Mouse (Mus musculus) mouse trophoblast stem cell (cell line): Measurements from ENCODE around the gene Gm29609.

Source experiments
- in situ Hi-C, 2 experiments: fragments of 300-500 bp; cut with MseI, MboI; formaldehyde crosslinking; loops; 2 replicates in 1 of 2; 3 replicates in 1 of 2; pipeline ENCODE4 v1.15.1; 2025

The Gm29609 gene

GRCm38 (mm10) chr5:31179766-31180630 is at the start of gene Gm29609, which contains the start of gene Gtf3c2:
TSS of gene Gm29609 (minus strand) at chr5:31179911.
TSS of gene Gtf3c2 (minus strand) at chr5:31180144.
- in situ Hi-C loops: no loop called here

- in situ Hi-C loops: no loop called here
Measured at GRCm38 (mm10) chr5:31226641-31227040, 46.9 kb upstream of the Gm29609 start.

DNA sequence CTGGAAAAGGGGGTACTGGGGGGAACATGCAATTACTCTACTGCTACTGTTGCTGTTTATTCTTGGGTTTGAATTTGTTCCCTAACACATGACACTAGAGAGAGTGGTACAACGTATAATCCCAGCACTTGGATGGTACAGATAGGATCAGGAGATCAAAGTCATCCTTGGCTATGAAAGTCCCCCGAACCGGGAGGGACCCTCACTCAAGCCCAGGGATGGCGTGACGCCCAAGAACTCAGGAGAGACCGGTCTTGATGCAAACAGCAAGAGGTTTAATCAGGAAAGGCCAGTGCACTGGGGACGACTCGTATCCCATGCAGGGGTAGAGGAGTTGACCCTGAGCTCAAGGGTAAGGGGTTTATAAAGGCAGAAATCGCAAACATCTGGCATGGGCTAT is 43.0 kb upstream of the Gm29609 start:
- in situ Hi-C loops: no loop called here

DNA sequence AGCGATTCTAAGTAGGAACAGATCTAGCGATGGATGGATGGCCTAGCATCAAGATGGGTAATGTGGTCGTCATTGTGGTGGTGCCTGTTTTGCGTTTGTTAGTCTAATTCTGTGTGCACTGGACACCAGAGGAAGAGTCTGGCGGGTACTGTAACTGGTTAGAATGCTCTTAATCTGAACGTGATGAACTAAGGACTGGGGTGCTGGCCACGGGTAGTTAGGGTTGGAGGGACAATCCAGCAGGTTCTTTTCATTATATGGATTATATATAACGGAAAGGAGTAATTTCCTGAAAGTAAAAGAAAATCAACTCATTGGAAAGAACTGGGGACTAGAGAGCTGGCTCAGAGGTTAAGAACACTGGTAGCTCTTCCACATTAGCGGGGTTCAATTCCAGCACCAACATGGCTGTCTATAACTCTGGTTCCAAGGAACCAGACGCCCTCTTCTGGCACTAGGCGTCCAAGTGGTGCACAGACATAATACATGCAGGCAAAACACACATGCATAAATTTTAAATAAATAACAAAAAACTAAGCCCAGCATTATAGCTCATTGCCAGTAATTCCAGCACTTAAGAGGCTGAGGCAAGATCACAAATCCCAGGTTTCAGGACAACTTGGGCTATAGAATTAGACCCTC is 41.7 kb upstream of the Gm29609 start:
- in situ Hi-C loops: no loop called here

DNA sequence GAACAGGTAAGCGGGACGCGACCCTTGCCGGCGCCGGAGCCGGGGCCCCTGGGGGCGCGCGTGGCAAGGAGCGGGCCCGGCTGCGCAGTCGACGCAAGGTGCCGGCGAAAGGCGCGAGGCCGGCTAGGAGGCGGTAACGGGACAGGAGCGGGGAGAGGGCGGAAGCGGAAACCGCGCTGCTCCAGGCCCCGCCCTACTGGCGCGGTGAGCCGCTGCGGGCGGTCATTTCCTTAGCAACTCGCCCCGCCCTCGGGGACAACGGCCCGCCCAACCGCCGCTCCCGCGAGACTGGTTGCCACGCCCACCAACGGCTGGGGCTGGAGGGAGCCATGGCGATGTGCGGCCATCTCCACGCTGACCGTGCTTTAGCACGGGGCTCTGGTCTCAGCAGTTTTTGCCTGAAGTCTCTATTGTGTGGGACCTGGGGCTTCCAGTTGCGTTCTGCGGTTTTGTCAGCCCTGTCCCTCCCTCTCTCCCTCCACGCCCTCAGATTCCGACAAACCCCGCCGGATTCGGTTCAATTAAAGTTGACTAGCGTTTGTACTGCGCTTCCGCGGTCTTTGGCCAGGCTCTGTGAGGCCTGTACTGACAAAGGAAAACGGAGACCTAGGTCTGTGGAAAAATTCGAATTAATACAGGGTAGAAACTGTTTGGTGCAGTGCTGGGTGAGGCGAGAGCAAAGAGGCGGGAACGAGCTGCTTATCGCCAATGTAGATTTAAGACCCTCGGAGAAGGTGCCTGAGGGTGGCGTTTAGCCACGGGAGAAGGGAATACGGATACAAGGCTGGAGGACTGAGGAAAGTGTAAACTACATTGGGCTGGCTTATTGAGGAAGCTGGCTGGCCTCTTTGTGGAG is 41.0 kb upstream of the Gm29609 start, which contains the start of gene Ppm1g:
TSS of gene Ppm1g (minus strand) at position 240 of the 856 bp plus-strand sequence.
- in situ Hi-C loops: no loop called here

- in situ Hi-C loops: loop anchor here in 1 of 2 experiments (10.0 kb wide), 1 partner anchor 105 kb away; no protein-coding TSS in a partner anchor
Measured at GRCm38 (mm10) chr5:31219911-31220447, 40.3 kb upstream of the Gm29609 start.

GRCm38 (mm10) chr5:31219474-31219873 is 39.8 kb upstream of the Gm29609 start:
- in situ Hi-C loops: loop anchor here in 1 of 2 experiments (10.0 kb wide), 1 partner anchor 105 kb away; no protein-coding TSS in a partner anchor

DNA sequence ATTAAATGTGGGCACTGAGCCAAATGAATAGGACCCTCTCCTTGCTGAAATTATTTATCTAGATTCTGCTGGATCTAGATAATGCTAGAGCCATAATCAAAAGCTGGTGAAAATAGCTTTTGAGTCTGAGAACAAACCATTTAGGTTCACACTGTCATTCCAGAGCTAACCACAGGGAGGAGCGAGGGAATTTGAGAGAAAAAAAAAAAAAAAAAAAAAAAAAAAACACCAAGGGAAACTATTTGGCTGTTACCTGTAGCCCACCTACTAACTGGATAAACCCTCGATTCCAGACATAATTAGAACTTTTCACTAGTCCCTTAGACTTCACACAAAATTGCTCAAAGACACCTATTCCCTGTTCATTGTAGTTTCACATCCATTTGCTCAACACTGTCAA is 39.4 kb upstream of the Gm29609 start:
- in situ Hi-C loops: loop anchor here in 1 of 2 experiments (10.0 kb wide), 1 partner anchor 106 kb away; no protein-coding TSS in a partner anchor

DNA sequence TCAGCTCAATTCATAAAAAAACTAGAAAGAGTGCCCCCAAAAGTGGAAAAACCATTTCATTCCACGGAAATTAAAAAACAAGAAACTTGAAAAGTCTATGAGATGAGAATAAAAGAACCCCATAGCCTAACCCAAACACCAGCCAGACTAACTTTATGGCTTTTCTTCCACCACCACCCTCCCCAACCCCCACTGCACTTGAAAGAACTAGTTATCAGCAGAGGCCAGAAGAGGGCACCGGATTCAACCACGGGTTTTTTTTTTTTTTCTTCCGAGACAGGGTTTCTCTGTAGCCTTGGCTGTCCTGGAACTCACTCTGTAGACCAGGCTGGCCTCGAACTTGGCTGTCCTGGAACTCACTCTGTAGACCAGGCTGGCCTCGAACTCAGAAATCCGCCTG is 38.6 kb upstream of the Gm29609 start:
- in situ Hi-C loops: loop anchor here in 1 of 2 experiments (10.0 kb wide), 1 partner anchor 107 kb away; no protein-coding TSS in a partner anchor

DNA sequence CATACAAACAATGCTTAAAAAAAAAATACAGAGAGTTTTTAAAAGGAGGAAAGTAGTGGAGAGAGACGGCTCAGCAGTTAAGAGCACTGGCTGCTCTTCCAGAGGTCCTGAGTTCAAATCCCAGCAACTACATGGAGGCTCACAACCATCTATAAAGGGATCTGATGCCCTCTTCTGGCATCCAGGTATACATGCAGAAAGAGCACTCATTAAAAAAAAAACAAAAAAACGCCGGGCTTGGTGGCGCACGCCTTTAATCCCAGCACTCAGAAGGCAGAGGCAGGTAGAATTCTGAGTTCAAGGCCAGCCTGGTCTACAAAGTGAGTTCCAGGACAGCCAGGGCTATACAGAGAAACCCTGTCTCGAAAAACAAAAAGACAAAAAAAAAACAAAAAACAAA is 36.8 kb upstream of the Gm29609 start:
- in situ Hi-C loops: loop anchor here in 1 of 2 experiments (10.0 kb wide), 1 partner anchor 108 kb away; no protein-coding TSS in a partner anchor

DNA sequence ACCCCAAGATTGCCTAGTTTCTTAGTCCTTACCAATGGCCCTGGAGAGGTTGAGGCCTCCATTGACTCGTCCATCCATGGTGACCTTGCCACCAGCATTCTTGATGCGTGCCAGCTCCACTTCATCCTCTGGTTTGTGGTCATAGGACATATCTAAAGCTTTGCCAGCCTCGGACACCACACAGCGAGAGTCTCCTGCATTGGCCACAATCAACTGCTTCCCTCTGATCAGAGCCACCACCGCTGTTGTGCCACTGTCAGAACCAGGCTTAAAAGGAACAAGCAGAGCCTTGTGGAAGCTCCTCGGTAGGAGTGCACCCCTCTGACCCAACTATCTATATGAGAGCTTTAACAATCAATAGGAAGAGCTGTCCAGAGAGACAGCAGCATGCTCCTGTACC is 24.7 kb upstream of the Gm29609 start:
- in situ Hi-C loops: no loop called here

- in situ Hi-C loops: no loop called here
Measured at GRCm38 (mm10) chr5:31203866-31204265, 24.2 kb upstream of the Gm29609 start.

DNA sequence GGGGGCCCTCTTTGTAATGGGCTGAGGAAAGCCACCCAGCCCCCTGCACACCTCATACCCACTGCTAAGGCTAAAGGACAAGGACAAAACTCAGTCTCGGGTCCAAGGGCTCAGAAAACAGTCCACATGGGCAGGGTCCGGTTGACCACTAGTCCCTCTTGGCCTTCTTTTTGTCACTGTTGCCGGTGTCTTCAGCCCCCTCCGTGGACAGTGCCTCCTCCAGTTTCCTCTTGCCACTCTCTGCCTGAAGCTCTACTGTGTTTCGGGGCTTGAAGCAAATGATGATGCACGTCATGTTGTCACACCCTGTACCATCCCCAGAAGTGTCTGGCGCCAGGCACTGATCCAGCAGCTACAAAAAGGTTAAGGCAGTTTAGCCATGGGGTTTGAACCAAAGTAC is 23.2 kb upstream of the Gm29609 start:
- in situ Hi-C loops: no loop called here

DNA sequence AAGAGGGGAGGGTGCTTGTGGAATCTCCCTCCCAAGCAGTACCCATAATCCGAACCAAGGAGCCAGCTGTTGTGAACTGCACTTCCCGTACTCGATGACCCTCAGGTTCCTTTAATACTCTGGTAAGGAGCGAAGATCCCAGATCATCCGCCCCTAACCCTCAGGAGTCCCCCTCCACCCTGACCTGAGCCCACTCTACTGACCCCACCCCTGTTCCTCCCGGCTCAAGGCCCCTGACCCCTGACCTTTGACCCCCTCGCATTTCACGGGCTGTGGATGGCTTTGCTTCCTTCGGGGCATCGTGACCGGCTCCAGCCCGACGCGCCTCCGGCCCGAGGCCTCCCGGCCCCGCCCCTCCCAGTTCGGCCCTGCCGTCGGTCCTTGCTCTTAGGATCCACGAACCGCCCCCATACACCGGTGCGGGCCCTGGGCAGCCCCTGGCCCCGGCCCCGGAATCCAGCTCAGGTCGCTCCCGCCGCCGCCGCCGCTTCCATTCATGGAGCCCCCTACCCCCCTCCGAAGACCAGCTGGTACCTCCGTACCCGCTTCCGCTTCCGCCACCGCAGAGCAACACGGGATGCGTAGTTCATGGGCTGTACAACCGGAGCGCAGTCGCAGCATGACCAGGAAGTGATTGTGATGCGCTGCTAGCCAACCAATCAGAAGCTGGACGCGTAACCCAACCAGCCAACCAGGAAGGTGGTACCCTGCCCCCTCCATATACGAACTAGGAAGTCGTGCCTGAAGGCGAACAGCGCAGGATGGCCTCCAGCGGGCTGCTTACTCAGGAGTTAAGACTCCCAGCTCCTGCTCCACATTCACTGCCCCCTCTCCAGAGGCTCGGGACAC is 22.3 kb upstream of the Gm29609 start, which contains the start of gene Zfp513:
TSS of gene Zfp513 (minus strand) at position 562 of the 849 bp plus-strand sequence.
- in situ Hi-C loops: no loop called here

DNA sequence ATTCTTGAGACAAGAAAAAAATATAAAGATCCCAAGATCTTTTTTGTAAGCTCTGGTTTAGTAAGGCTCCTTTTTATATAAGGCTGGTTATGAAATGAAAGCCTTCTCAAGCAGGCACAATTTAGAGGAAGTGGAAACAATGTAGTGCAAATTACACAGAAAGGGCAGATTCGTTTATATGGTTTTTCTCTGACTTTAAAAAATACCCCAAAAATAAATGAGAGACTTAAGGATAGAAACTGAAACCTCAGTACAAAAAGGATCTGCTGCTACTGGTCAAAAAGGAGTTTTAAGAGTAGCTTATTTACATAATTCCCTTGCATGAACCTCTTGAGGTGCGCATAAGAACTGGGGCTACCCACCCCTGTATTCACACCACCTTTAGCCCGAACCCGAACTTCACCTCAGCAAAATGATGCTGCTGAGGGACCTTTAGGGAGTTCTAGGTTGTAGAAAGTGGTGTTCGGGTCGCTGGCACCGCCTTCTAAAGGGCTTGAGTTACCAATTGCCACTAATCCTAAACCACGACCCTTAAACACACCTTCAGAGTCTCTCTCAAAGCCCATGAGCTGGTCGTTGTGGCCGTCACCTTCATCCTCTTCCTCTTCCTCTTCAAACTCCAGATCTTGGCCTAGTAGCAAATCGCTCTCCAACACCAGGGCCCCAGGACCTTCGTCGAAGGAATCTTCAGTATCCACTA is 21.5 kb upstream of the Gm29609 start:
- in situ Hi-C loops: no loop called here

GRCm38 (mm10) chr5:31200327-31200768 is 20.6 kb upstream of the Gm29609 start:
- in situ Hi-C loops: no loop called here

DNA sequence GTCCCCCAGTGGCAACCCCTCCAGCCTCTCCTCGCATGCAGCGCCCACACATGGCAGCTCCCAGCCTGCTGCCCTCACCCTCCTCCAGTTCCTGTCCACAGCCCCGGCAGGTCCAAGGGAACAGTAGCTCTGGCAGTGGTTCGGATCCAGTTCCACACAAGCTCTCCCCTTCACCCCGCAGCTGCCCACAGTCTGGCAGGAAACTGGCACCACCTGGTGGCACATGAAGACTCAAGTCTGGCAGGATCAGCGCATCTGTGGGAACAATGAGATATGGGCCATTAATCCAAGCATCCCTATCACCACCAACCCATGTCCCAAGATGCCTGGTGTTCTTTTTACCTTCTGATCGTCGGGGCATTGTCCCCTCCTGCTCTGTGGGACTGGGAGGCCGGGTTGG is 20.2 kb upstream of the Gm29609 start:
- in situ Hi-C loops: no loop called here

DNA sequence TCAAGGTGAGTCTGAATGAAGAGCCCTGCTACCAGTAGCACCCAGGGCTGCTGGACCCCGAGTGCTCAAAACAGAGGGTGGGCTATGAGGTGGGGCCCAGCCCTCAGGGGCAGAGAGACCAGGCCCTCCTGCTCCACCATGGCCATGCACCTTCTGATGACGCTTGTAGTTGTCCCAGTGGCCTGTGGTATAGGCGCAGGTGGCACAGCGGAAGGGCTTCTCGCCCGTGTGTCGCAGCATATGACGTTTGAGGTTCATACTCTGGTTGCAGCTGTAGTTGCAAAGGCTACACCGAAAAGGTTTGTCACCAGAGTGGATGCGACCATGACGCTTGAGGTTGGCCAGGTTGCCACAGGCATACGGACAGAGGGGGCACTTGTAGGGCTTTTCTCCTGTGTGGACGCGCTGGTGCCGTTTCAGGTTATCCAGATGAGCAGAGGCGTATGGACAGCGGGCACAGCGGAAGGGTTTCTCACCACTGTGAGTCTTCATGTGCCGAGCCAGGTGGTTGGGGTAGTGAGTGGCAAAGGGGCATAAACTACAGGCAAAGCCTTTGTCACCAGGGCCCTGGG is 19.7 kb upstream of the Gm29609 start:
- in situ Hi-C loops: no loop called here
